Mouse (Mus musculus): ENCODE results near the gene Slc39a12.
A peak's percentile ranks its signal among the peaks of the same experiment; 100 is the strongest.

Gene Slc39a12

DNA sequence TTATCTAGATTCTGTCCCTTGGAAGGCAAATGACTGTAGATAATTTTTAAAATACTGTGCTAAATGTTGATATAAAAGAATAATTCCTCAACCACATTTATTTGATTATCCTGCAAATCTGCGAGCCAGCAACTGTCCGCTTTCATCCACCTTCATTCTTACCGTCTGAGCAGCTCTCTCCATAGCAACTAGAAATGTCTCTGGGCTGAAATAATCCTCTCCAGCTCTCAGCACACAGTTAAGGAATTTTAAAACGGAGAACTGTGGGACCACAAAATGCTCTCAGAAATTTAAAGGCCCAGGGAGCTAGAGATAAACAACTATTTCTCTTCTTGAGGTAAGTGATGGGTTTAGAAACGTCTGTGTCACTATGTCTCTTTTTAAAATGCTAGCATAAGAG is at the start of gene Slc39a12:
TSS of gene Slc39a12 (plus strand) at position 155 of the 400 bp plus-strand sequence.
- no peak for DNase-seq (ENCODE audit: low spot score in 2 of 2)

DNA sequence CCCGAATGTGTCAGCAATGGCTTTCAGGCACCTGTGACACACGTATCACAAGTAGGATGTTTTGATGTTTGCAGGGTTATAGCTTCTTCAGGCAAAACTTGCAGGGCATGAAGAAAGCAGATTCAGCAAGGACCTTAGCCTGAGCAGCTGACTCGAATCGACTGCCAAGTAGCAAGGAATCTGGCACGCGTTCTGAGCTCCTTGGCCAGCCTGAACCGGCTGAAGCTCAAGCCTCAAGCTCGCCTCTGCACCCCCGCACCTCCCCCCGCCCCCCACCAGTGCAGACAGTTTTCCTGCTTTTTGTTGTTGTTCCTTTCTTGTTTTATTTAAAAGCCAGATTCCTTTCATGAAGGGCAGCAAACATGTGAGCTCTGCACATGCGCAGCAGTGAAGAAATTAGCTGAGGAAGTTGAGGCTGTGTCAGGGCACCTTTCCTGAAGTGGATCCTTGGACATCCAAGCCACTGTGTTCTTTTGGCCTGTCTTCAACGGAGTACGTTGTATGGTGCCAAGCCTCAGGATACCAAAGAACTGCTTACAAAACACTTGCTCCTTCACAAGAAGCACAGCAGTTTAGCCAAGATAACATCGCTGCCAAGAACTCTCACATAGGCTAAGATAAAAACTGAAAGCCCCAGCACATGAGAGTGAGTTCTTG is 46.3 kb upstream of the Slc39a12 start:
- DNase-seq (ENCODE audit: low spot score in 2 of 2), result peak; percentile 71 to 75

DNA sequence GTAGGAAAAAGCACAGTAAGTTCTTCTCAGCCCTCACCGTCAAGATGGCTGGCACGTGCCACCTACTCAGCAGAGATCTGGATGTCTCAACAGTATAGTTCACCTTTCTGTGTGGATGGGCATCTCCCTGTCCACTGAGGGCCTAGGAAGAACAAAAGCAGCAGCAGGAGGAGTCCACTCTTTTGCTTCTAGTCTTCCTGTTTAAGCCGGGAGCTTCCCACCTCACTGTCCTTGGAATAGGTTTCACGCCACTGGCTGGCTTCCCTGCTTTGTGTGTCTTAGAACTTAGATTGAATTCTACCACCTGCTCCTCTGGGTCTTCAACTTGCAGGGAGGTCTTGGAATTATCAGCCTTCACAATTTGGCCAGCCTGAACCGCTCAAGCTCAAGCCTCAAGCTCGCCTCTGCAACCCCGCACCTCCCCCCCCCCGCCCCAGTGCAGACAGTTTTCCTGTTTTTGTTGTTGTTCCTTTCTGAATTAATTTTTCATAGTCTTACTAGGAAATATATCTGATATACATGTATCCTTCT is 45.7 kb upstream of the Slc39a12 start:
- DNase-seq (ENCODE audit: low spot score in 2 of 2), result peak in 1 of 2 experiments; percentile 45

DNA sequence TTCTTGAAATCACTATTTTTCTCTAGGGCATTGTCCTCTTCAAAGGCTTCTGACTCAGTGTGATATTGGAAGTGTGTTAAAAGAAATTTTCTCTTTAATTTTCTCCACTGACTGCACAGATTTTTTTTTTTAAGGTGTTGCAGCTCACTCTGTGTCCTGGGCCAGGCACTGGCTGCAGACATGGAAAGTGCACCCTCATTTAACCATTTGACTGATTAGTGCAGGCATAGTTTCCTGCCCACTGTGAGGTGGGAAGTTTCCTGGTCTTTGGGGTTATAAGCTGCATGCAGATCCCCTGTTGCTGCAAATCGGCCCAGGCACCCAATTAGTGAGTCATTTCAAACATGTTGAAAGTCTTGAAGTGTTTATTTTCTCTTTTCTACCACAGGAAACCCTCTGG is 740 bp downstream of the Slc39a12 start:
- no peak for DNase-seq (ENCODE audit: low spot score in 2 of 2)

DNA sequence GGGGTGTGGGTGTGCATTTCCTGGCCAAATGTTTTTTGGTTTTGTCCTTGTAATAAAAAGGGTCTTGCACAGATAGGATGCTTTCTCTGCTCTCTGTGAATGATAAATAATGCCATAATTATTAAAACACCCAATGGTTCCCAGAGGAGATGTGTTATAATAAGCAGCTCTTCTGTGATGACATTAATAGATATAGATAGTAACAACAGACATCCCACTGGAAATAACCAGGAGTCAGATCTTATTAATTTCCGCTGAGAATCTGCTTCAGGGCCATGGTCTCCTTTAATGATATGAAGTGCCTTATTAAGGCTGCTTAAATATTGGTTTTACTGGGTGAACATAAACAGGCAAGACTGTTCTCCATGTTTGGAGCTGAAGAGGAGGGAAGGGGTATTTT is 2.8 kb downstream of the Slc39a12 start:
- DNase-seq (ENCODE audit: low spot score in 2 of 2), result no peak

DNA sequence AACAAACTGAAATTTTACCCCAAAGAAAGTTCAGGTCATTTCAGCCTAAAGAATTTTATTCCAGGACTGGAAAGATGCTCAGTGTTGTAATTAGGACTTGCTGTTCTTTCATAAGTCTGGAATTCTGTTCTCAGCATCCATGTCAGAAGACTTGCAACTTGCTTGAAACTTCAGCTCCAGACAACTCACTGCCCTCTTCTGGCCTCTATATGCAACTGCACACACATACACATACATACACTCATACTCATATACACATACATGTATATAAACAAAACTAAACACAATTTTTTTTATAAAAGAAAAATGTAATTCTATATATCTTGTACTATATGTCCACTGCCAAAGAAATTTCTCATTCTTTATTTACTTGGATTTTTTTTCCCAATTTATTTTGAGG is 14.9 kb downstream of the Slc39a12 start:
- DNase-seq (ENCODE audit: low spot score in 2 of 2), result no peak

DNA sequence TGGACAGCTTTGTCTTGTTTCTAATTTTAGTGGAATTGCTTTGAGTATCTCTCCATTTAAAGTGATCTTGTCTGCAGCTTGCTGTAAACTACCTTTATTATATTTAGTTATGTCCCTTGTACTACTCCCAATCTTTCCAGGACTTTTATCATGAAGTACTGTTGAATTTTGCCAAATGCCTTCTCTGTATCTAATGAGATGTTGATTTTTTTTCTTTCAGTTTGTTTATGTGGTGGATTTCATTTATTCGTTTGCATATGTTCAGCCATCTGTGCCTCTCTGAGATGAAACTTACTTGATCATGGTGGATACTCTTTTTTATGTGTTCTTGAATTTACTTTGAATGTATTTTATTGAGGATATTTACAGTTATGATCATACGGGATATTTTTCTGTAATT is 40.9 kb downstream of the Slc39a12 start:
- DNase-seq (ENCODE audit: low spot score in 2 of 2), result no peak

DNA sequence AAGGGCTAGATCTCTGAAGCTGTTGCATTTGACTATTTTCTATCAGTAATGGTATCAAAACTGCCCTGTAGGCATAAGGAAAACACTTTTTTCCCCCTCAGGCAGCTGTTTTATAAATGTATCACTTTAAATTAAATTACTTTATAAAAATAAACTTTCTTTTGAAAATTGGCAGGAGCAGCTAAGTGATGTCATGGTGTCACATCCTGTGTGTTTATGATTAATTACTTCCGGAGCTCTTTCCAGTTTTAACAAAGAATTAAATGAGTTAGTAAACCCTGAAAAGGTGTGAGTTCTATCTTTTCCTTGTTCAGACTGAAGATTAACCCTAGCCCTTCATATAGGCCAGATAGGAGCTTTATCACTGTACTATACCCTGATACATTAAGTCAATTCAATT is 59.2 kb downstream of the Slc39a12 start:
- DNase-seq (ENCODE audit: low spot score in 2 of 2), result no peak

DNA sequence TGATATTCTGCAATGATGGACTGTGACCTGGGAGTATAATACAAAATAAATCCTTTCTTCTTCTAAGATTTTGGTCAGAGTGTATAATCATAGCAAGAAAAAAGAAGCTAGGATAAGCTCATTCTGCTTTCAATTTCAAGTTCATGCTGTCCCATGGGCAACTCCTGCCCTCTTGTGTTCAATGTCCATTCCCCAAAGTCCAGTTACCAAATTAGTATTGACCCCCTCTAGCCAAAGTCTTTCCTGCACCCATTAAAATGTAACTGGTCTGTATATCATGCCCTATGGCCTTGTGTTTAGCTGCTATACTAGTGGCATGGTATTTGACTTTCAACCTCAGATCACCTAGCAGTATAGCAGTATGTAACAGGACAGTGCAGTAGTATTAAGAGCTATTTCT is 62.8 kb downstream of the Slc39a12 start:
- DNase-seq (ENCODE audit: low spot score in 2 of 2), result no peak

DNA sequence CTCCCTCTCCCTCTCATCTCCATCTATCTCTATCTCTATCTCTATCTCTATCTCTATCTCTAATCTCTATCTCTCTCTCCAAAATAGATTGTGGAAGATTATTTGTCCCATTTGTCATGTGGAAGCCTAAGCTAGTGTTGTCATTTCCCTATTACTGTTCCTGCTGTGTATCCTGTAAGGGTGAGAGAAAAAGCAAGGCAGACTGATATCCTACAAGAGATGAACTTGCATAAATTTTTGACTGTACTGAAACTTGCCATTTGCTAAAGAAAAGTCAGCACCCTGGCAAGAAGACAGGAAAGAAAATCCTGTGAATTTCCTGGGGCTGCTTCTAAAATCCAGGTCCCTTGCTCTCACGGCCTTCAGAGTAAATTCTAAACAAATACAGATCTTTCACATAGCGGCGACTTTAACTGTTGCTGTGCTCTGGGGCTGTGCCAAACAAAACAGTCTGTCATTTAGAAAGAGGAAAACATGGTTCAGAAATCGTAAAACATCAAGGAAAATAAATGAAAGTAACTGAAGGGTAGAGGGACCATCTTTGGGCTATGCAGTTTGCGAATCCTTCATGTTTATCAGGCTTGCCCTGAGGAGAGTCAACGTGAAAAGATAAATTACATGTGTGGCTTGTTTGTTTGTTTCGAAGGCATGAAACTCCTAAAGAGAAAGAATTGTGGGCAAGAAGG is 67.0 kb downstream of the Slc39a12 start:
- no peak for DNase-seq (ENCODE audit: low spot score in 2 of 2)

DNA sequence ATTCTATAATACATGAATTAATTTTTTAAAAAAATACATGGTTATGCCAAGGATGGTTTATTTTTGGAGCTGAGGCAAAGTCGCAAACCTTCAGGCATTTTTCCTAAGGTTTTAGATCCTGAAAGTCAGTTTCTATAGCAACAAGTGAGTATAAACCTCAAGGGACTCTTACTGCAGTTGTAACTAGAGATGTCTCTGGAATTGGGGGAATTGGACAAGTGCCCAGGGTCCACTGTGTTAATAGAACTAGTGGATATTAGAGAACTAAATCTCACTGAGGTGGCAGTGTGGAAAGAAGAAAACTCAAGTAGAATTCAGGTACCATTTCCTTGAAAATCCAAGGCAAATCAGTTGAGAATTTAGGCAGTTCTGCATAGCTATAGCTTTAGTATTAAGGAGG is 76.3 kb downstream of the Slc39a12 start:
- DNase-seq (ENCODE audit: low spot score in 2 of 2), result no peak

DNA sequence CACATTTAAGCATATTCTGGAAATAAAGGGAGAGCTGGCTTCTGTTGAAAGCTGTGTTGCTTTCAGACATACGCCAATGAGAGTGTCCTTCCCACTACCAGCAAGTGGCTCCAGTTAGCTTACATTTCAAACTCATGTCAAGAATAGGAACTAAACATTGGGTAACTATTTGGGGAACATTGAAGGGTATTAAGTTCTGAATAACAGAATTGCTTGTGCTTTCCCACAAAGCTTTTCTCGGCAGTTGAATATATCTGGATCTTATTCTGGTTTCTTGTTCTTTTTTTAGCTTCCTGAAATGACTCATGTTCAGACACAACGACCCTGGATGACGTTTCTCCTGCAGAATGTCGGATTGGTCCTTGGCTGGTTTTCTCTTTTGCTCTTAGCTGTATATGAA is 106.0 kb downstream of the Slc39a12 start:
- DNase-seq (ENCODE audit: low spot score in 2 of 2), result no peak

DNA sequence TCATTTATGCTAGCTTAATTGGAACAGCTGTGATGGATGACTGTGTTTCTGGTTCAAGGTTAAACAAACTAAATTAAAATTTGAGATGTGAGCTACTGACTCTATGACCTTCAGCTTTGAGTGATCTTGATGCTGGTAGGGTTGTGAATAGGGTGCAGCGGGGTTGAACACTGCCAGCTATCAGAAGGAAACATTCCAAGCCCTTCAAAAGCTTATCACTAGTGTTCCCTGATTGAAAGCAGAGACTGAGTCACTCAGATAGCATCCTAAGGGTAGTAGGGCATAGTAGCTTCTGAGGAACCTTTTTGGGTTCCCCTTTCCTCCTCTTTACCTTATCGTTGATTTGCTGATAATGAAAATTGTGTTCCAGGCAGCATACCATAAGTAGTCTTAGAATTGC is 108.0 kb downstream of the Slc39a12 start:
- no peak for DNase-seq (ENCODE audit: low spot score in 2 of 2)

DNA sequence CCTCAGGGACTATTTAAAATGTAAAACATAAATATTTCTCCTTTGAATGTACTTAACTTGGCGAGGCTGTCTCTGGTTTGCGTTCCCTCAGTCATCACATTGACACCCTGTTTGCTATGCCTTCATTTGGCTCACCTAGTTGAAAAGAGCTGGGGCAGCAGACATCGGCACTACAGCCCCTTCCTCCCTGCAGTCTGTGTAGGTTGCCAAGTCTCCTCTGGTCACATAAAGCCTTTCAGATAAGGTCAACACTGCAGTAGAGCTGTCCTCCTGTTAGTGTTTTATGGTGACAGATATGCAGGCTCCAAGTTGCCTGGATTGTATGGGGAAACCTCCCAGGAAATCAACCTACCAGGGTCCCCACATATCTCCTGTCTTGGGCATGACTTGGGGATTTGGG is 114.4 kb downstream of the Slc39a12 start:
- no peak for DNase-seq (ENCODE audit: low spot score in 2 of 2)

DNA sequence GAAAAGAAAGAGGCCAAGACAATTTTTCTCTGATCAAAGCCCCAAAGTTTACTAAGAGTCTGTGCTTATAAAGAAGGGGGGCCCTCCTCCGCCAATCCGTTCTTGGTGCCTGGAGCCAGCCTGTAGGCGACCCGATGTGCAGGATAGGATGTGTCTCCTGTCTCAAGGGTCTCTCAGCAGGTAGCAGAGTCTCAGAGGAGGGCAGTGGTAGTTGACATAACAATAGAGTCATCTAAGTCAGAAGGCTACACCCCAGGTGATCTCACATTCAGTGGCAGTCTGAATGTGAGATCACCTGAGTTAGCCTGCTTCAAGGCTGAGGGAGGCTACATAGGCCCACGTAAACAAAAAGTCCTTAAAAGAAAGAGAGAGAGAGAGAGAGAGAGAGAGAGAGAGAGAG is 130.1 kb downstream of the Slc39a12 start:
- no peak for DNase-seq (ENCODE audit: low spot score in 2 of 2)

DNA sequence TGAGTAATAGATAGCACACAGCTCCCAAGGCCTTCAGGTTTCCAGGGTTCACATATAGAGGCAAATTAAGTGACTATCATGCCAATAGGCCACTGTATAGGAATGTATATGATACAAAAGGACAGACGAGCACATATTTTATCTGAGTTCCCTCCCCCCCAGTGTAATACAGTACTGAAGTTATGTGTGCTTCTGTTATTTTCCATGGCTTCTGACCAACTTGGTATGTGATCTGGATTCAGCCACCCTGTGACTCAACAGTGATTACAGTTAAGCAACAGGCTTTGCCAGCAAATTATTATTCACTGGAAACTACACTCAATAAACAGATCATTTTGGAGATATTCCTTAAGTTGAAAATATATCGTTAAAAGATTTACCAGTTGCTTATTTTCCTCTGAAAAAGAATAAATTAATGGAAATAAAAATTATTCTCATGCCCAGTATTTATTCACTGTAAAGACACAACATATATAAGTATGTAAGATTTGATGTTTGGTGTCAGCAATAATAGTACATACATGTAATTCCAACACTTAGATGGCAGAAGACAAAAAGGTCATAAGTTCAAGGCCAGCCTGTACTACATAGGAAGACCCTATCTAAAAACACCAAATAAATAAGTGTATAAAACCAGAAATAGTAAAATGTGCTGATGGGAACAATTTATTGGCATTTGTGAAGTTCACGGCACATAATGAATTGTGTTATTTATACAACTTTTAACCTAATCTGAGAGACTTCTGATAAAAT is 146.4 kb downstream of the Slc39a12 start:
- no peak for DNase-seq (ENCODE audit: low spot score in 2 of 2)

DNA sequence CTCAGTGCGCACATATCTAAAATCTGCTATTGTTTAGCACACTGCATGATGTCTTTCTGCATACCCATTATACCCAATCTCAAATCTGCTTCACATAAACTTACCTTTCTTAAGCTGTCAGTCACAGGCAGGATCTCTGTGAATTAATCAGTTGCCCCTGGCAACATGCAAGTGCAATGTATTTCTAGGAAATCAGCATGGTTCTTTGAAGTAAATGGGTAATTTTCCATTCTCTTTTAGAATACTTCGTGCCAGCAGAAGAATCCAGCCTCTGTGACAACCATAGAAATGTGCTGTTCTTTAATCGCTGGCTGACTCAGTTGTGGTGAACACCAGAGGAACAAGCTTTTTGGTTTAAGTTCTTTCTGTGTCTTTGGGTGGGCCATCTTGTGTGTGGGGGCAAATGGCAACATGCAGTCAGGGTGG is 147.1 kb downstream of the Slc39a12 start:
- no peak for DNase-seq (ENCODE audit: low spot score in 2 of 2)

DNA sequence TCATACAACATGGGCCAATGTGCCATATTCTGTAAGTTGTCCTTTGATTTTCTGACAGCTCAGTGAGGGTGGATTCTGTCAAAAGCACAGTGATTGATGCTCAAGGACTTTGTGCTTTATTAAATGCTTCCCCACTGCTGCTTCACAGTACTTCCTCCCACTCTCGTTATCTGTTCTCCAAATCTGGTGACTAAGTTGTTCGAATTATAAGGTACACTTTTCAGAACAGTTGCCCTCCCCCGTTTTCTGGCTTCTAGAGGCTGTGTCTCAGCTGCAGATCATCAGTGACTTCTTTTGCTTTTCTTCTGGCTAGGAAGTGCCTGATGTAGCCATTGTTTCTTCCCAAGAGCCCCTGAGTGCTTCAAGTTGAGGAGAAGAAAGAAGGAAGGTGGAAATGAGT is 149.7 kb downstream of the Slc39a12 start:
- DNase-seq (ENCODE audit: low spot score in 2 of 2), result no peak

DNA sequence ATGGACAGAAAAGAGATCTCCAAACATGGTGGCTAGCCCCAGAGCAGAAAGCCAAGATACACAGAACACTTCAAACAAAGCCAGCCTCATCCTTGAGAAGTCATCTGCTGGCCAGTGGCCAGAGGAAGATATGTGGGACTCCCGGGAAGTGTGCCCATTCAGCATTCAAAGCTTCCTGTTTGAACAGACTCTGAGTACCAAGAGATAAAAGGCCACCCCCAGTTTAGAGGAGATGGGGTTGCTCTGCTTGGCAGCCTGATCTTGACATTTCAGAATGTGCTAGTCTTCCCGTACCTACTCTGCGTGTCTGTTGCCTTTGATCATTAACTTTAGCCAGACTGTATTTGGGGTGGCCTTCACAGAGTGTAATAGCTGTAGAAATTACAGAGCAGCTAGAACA is 155.2 kb downstream of the Slc39a12 start:
- peak; percentile 62 to 64 for DNase-seq (ENCODE audit: low spot score in 2 of 2)

DNA sequence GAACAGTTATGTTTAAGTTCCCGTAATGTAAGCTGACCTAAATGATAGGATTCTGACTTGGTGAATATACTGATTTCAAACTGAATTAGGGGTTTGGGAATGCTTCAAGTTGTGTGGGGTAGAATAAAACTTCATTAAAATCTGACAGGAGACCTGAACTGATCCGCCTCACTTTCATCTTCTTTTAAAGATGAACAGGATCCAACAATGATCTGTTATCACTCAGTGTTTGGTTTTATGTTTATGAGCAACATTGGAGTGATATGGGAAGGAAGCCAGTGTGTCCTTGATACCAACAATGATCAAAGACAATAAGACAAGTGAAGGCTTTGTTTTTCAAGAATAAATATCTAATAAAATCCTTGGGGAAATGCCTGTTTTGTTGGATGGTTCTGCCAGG is 155.7 kb downstream of the Slc39a12 start:
- no peak for DNase-seq (ENCODE audit: low spot score in 2 of 2)

Data from urinary bladder, postnatal 4 days (tissue).